Mouse (Mus musculus) forebrain, embryonic 16.5 days (tissue): ENCODE measurements around the gene Snrnp25. TPM values are rescaled to one million over a fixed set of nuclear protein-coding genes. Genes with fewer than 3 reads are reported as not detected.

Source experiments
- ATAC-seq: fragments of 200-750 bp; cut with Nextera tagmentation; 2 replicates; pipeline ENCODE4 v1.8.0; 2017; ENCODE audit warnings: mild to moderate bottlenecking, moderate library complexity
- H3K27ac ChIP-seq: fragments of 300-500 bp; sonication (generic); 2 replicates; pipeline ENCODE4 v1.5.1; 2014; ENCODE audit warnings: low read length, control low read depth
- H3K27me3 ChIP-seq: fragments of 300-500 bp; sonication (generic); replicated peaks from 2 replicates; pipeline ENCODE4 v1.6.1; 2014; ENCODE audit warnings: low read length; ENCODE audit not compliant: control insufficient read depth, insufficient read depth
- H3K36me3 ChIP-seq: fragments of 300-500 bp; sonication (generic); 2 replicates; pipeline ENCODE4 v1.6.1; 2014; ENCODE audit not compliant: control insufficient read depth, insufficient read depth
- H3K4me1 ChIP-seq: fragments of 300-500 bp; sonication (generic); replicated peaks from 2 replicates; pipeline ENCODE4 v1.6.1; 2014; ENCODE audit warnings: low read length; ENCODE audit not compliant: control insufficient read depth, insufficient read depth
- H3K4me2 ChIP-seq: fragments of 300-500 bp; sonication (generic); 2 replicates; pipeline ENCODE4 v1.6.1; 2014; ENCODE audit warnings: mild to moderate bottlenecking, low read length, control low read depth
- H3K4me3 ChIP-seq: fragments of 300-500 bp; sonication (generic); replicated peaks from 2 replicates; pipeline ENCODE4 v1.5.1; 2014; ENCODE audit warnings: mild to moderate bottlenecking, low read length, control low read depth
- H3K9ac ChIP-seq: fragments of 300-500 bp; sonication (generic); replicated peaks from 2 replicates; pipeline ENCODE4 v1.6.1; 2014; ENCODE audit warnings: low read depth, low read length, control low read depth
- H3K9me3 ChIP-seq: fragments of 300-500 bp; sonication (generic); 2 replicates; pipeline ENCODE4 v1.6.1; 2016; ENCODE audit warnings: low read length; ENCODE audit not compliant: control insufficient read depth
- WGBS: fragments of 180-500 bp; shearing (Covaris S2); extraction: QIAGEN DNeasy Blood & Tissue Kit; methylation state at CpG from one replicate; pipeline ENCODE4 v1.1.7; 2014; 5-methylcytosine and 5-hydroxymethylcytosine counted together
- polyA plus RNA-seq: library from polyadenylated mRNA; unstranded; fragments of >200 nt; fragmentation: Nextera tagmentation; extraction: Ambion mirVana; gene quantifications from 2 replicates; pipeline ENCODE4 v1.2.1, GENCODE M21; 2015

Gene Snrnp25
- polyA plus RNA-seq, 1 experiment from 2014 or later: 45.0 TPM

DNA sequence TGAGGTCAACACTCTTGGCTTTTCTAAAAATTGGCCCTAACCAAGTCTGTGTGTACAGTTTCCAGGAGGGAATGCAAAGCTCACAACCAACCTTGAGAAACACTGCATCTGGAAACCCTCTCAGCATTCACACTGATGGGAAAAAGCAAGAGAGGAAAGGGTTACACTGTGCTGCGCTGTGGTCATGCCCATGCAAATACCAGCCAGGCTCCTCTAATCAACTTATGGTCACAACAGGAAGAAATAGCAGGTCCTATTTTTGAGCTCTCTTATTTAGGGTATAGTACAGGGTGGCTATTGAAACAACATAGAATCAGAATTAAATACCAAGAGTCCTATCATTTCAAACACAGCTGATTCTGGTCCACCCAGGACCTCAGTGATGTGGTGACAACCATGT is 39.4 kb downstream of the Snrnp25 start:
- H3K4me1 ChIP-seq: no peaks in the 10 kb centered on the region; the same call in 1 of the 2 replicates
- no peak overlapping the region for H3K4me3 ChIP-seq
- no peak for ATAC-seq
- no peak overlapping the region for H3K27ac ChIP-seq
- no peaks in the 10 kb centered on the region for H3K9me3 ChIP-seq
- H3K36me3 ChIP-seq: peaks cover 13% of the 10 kb centered on the region
- WGBS: 96% methylated on average over 1 of the region's 1 CpGs
- no peak overlapping the region for H3K9ac ChIP-seq
- H3K27me3 ChIP-seq: no peaks in the 10 kb centered on the region
- no peak overlapping the region for H3K4me2 ChIP-seq

DNA sequence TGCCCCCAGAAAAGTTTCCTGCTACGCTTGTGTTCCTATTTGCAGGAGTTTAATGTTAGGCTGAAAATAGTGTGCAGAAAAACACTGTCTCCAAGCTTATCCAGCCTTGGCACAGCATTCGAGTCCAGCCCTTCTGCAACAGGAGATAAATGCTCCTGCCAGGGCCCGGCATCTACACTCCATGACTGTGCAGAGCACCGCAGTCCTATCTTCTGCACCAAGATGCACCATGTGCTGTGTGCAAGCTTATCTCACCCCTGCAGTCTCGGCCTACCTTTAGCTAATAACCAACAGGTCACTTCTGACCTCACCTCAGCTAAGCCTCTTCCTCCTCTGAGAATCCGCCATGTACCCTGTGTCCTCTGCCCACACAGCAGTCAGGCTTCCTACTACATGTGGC is 40.4 kb downstream of the Snrnp25 start:
- 95% methylated on average over 6 of the region's 6 CpGs for WGBS
- Histone ChIP-seq H3K4me1 (no peaks in the 10 kb centered on the region; the same call in 1 of the 2 replicates), H3K27ac (no peak overlapping the region), H3K9me3 (no peaks in the 10 kb centered on the region), H3K9ac (no peak overlapping the region), H3K4me2 (no peak overlapping the region), H3K4me3 (no peak overlapping the region), H3K36me3 (peaks cover 12% of the 10 kb centered on the region), H3K27me3 (no peaks in the 10 kb centered on the region)
- no peak for ATAC-seq

DNA sequence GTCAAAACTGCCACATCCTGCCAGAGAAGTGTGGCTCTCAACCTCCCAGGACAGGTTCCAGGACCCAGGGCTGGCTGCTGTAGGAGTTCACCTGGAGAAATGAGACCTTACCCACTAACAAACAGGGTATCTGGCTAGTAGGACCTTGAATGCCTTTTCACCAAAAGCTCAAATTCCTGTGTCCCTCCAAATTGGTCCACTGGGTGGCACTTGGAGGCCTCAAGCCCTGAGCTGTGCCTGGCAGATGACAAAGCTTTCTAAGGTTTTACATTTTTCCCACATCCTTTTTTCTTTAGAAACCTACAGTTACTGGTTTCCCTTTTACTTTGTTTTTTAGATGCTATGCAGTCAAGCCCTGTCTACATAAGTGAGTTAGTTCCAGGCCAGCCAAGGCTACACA is 41.9 kb downstream of the Snrnp25 start:
- H3K27ac ChIP-seq: no peak overlapping the region
- no peaks in the 10 kb centered on the region; the same call in 1 of the 2 replicates for H3K4me1 ChIP-seq
- no peak overlapping the region for H3K4me2 ChIP-seq
- ATAC-seq: no peak
- H3K9me3 ChIP-seq: no peaks in the 10 kb centered on the region
- H3K9ac ChIP-seq: no peak overlapping the region
- no peak overlapping the region for H3K4me3 ChIP-seq
- H3K27me3 ChIP-seq: no peaks in the 10 kb centered on the region
- peaks cover 12% of the 10 kb centered on the region for H3K36me3 ChIP-seq

DNA sequence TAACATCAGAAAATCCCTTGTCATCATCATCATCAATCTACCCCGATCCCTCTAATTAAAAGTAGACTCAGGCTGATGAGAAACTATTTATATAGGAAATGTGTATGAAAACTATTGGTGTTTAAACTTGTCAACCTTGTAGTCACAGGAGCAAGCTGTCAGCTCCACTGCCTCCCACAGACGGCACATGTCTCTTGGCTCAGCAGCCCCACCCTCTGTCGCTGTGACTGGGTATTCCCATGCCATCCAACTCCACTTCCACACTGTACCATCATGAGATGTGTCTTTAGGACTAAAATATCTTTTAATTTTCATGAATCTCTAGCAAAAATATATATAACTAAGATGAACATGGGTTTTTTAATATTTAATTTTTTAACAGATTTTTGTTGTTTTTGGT is 43.1 kb downstream of the Snrnp25 start:
- Histone ChIP-seq H3K9me3 (no peaks in the 10 kb centered on the region), H3K27ac (no peak overlapping the region), H3K27me3 (no peaks in the 10 kb centered on the region), H3K4me3 (no peak overlapping the region), H3K4me1 (no peaks in the 10 kb centered on the region; the same call in 1 of the 2 replicates), H3K36me3 (peaks cover 14% of the 10 kb centered on the region), H3K4me2 (no peak overlapping the region), H3K9ac (no peak overlapping the region)
- 78% methylated on average over 3 of the region's 3 CpGs for WGBS
- ATAC-seq: no peak

DNA sequence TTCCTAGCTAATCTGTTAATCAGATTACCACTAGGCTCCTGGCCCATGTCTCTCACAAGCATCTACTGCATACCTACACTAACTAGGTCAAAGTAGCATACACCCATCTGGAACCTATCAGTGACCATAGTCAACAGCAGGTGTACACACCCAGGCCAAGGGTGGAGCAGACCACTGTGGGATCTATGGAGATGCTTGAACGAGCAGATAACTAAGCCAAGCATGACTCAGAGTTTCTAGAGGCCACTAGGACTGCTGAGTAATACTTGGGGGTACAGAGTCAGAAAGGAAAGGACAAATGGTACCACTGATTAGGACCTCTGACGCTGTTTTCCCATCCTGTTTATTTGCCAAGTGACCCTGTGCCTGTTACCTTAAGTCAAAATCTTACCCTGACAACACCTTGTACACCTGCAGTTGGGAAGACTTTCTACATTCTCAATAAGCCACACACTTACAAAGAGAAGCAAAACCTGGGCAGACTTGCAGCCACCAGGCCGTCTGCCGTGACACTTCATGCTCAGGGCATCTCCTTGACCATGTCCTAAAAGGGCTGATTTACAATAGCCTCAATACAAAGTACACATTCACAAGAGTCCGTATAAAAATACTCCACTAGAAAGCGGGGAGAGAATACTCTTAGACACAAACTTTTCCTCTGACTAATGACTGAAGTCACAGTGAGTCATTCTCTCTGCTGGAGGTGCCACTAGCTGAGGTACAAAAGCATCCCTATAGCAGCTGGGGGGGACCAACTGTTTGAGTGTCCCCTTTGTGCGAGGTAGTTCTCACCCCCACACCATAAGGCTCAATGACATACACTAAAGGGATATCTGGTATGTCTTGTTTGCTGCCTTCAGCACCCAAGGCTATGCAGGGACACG is 45.9 kb downstream of the Snrnp25 start:
- Histone ChIP-seq H3K36me3 (peaks cover 11% of the 10 kb centered on the region; the same call in 1 of the 2 replicates), H3K27ac (no peak overlapping the region), H3K9me3 (no peaks in the 10 kb centered on the region), H3K27me3 (no peaks in the 10 kb centered on the region), H3K9ac (no peak overlapping the region), H3K4me2 (no peak overlapping the region), H3K4me3 (no peak overlapping the region), H3K4me1 (no peaks in the 10 kb centered on the region)
- no peak for ATAC-seq
- WGBS: 86% methylated on average over 8 of the region's 8 CpGs

DNA sequence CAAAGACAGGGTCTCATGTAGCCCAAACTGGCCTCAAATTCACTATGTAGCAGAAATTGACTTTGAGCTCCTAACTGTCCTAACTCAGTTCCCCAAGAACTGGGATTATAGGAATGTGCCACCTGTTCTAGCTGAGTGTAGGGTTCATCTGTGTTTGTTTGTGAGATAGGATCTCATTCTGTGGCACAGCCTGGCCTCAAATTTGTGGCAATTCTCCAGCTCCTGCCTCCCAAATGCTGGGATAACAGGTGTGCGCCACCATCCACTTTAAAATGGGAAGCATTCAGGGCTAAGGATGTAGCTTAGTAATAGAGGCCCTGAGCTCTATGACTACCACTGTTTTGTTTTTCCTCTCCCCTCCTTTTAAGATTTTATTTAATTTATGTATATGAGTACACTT is 47.9 kb downstream of the Snrnp25 start:
- no peaks in the 10 kb centered on the region for H3K4me1 ChIP-seq
- ATAC-seq: no peak
- peaks cover 6% of the 10 kb centered on the region; the same call in 1 of the 2 replicates for H3K36me3 ChIP-seq
- no peak overlapping the region for H3K4me3 ChIP-seq
- 86% methylated on average over 1 of the region's 1 CpGs for WGBS
- H3K27ac ChIP-seq: no peak overlapping the region
- H3K9ac ChIP-seq: no peak overlapping the region
- H3K27me3 ChIP-seq: no peaks in the 10 kb centered on the region
- no peak overlapping the region for H3K4me2 ChIP-seq
- H3K9me3 ChIP-seq: no peaks in the 10 kb centered on the region

DNA sequence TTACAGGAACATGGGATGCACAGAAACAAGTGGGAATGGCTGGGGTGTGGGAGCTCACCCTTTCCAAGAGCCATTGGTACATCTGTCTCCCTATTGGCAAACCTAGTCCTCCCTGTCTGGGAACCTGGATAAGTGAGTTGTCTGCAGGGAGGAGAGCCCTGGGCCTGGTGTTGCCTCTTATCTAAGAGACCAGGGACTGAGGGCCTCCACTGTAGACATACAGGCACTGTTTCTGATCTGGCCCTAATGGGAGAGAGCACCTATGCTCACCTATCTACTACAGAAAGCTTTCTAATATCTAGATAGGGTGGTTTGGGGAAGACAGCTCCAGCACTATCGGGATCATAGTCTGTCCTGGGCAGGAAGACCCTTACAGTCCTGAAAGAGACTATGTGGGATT is 50.9 kb downstream of the Snrnp25 start:
- H3K27ac ChIP-seq: no peak overlapping the region
- H3K36me3 ChIP-seq: peaks cover 5% of the 10 kb centered on the region; the same call in 1 of the 2 replicates
- no peak overlapping the region for H3K4me2 ChIP-seq
- WGBS: 95% methylated on average over 1 of the region's 1 CpGs
- ATAC-seq: no peak
- H3K9ac ChIP-seq: no peak overlapping the region
- H3K4me3 ChIP-seq: no peak overlapping the region
- H3K9me3 ChIP-seq: no peaks in the 10 kb centered on the region
- H3K27me3 ChIP-seq: no peaks in the 10 kb centered on the region
- no peaks in the 10 kb centered on the region for H3K4me1 ChIP-seq

DNA sequence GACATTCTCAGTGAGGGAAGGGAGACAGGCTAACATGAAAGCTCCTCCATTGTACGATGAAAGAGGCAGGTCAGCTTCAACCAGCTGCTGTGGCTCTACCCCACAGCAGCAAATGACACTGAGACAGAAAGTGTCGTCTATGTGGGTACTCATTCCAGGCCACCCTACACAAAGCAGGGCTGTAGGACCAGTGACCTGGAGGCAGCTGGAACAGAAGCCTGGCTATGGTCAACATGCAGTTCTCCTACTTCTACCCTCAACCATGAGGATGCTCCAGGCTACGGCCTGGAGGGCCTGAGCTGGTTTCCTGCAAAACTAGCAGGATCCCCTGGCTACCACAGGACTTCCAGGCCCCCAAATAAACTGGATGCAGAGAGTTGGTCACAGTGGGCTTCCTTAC is 51.4 kb downstream of the Snrnp25 start:
- Histone ChIP-seq H3K4me1 (no peaks in the 10 kb centered on the region), H3K9me3 (no peaks in the 10 kb centered on the region), H3K4me2 (no peak overlapping the region), H3K27me3 (no peaks in the 10 kb centered on the region), H3K4me3 (no peak overlapping the region), H3K36me3 (peaks cover 5% of the 10 kb centered on the region; the same call in 1 of the 2 replicates), H3K9ac (no peak overlapping the region), H3K27ac (no peak overlapping the region)
- WGBS: 82% methylated on average over 3 of the region's 3 CpGs
- ATAC-seq: no peak
